Mouse (Mus musculus) bone marrow macrophage, adult 2 months (primary cell): ENCODE data around the gene Rab7. TPM values are rescaled to one million over a fixed set of nuclear protein-coding genes. Genes with fewer than 3 reads are reported as not detected.
"Not testable (repeated sequence)": the region's sequence is repeated elsewhere in the genome, so short reads cannot be mapped to it uniquely, and the experiment has no call there.

Experiments
- H3K27ac ChIP-seq: 2 replicates; pipeline ENCODE4 v1.5.1; 2012; ENCODE audit warnings: low read depth, low read length; ENCODE audit not compliant: insufficient read depth
- H3K4me1 ChIP-seq: 2 replicates; pipeline ENCODE4 v1.6.1; 2012; ENCODE audit warnings: low read length; ENCODE audit not compliant: control insufficient read depth, insufficient read depth
- H3K4me3 ChIP-seq: 2 replicates; pipeline ENCODE4 v1.5.1; 2012; ENCODE audit warnings: mild to moderate bottlenecking, low read length, moderate library complexity; ENCODE audit not compliant: insufficient read depth
- CTCF ChIP-seq: IDR thresholded peaks from 2 replicates; pipeline ENCODE4 v1.5.1; 2012; ENCODE audit warnings: low read depth, mild to moderate bottlenecking, low read length, moderate library complexity
- POLR2A ChIP-seq: IDR thresholded peaks from 2 replicates; pipeline ENCODE4 v1.6.1; 2012; ENCODE audit warnings: mild to moderate bottlenecking, low read depth, low read length, borderline replicate concordance
- polyA plus RNA-seq: library from polyadenylated mRNA; stranded (reverse); fragments of >200 nt; gene quantifications from 2 replicates; pipeline ENCODE4 v1.2.4, GENCODE M21; 2012; ENCODE audit not compliant: missing spikeins, insufficient read depth, insufficient read length

The Rab7 gene
- polyA plus RNA-seq, 1 experiment, result 475 TPM

DNA sequence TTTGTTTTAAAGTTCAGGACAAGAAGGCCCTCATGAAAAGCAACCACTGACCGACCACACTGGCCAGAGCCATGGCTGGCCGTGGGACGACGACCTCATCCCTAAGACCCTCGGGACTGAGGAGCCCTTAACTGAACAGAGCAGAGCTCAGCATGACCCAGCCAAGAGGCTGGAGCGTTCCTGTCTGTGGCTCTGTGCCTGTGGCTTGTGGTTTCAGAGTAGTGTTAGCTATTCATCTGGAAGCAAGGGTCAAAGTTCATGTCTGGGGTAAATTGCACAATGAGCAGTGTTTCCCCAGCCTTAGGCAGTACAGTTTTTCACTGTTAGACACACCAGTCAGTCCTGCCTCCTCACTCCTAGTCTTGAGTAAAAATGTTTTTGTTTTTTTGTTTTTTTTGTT lies 52.3 kb downstream of the Rab7 start:
- Histone ChIP-seq H3K4me1 (peaks cover 8% of the 10 kb centered on the region; the same call in 1 of the 2 replicates), H3K27ac (no peak overlapping the region), H3K4me3 (no peak overlapping the region)
- TF ChIP-seq CTCF, result no peak
- TF ChIP-seq POLR2A, result no peak

GRCm38 (mm10) chr6:87991886-87992285 lies 53.2 kb downstream of the Rab7 start:
- peaks cover 8% of the 10 kb centered on the region; the same call in 1 of the 2 replicates for H3K4me1 ChIP-seq
- TF ChIP-seq CTCF (no peak), POLR2A (no peak)
- H3K27ac ChIP-seq, result no peak overlapping the region

GRCm38 (mm10) chr6:87991216-87991615 lies 53.9 kb downstream of the Rab7 start:
- TF ChIP-seq POLR2A, result no peak
- TF ChIP-seq CTCF, result no peak
- Histone ChIP-seq H3K27ac (no peak overlapping the region), H3K4me3 (no peak overlapping the region), H3K4me1 (peaks cover 8% of the 10 kb centered on the region; the same call in 1 of the 2 replicates)

More at GRCm38 (mm10) chr6:87991886-87992285, 53.2 kb downstream of the Rab7 start:
- no peak overlapping the region for H3K4me3 ChIP-seq

DNA sequence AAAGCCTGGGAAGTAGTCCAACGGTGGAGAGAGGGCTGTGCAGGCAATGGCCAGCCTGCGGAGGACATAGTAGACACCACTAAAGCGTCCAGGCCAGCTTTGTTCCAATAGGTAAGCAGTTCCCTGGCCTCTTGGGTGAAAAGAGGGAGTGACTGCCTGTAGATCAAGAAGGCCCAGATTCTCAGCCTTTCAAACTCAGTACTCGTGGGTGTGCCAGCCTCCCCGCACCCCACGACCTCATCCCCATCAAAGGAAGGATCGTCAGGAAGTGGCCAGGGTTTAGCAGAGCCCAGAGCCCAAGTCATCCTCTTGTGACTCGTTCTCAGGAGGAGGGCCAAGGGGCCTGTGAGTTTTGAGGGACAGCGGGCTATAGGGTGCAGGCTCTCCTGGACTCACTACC lies 62.6 kb downstream of the Rab7 start:
- no peak overlapping the region for H3K4me3 ChIP-seq
- H3K27ac ChIP-seq, result no peak overlapping the region
- no peaks in the 10 kb centered on the region for H3K4me1 ChIP-seq
- TF ChIP-seq POLR2A, result no peak
- no peak for TF ChIP-seq CTCF

- no peak for TF ChIP-seq CTCF
- TF ChIP-seq POLR2A, result no peak
- no peak within 1 kb of the TSS for H3K27ac ChIP-seq
Observed at GRCm38 (mm10) chr6:87981547-87982256, 63.4 kb downstream of the Rab7 start, which contains the start of gene H1fx. TSS of gene H1fx (minus strand) at chr6:87981637.

GRCm38 (mm10) chr6:87981030-87981485 lies 64.0 kb downstream of the Rab7 start:
- peak overlapping the region; percentile 49 for H3K4me3 ChIP-seq
- TF ChIP-seq POLR2A (no peak), CTCF (no peak)
- H3K4me1 ChIP-seq, result no peaks in the 10 kb centered on the region
- no peak overlapping the region for H3K27ac ChIP-seq

More at GRCm38 (mm10) chr6:87981547-87982256, 63.4 kb downstream of the Rab7 start, which contains the start of gene H1fx:
- H3K4me1 ChIP-seq, result no peaks in the 10 kb centered on the region
- H3K4me3 ChIP-seq, result peak within 1 kb of the TSS; percentile 49

DNA sequence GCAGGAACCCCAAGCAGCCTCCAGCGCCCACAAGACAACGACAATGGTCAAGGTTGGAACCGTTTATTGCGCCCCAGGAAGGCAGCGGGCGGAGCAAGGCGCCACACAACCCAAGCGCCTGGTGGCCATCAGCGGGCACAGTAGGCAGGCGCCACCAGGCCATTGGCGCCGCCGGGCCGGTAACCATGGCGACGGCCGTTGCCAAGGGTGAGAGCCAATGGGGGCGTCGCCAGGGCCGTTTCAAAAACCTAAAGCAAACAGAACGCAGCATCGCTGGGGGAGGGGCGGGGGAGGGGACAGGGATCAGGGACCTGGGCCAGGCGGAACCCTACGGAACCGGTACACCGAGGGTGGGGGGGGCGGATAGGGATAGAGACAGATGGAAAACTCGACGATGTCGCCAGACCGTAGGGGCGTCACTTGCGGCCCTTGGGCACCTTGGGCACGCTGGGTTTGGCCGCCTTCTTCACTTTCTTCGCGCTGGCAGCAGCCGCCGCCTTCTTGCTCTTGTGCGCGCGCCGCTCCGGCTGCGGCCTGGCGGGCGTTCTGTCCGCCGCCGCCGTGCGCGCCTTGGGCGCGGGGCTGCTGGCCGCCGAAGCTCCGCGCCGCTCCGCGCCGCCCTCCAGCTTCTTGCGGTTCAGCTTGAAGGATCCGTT lies 64.6 kb downstream of the Rab7 start:
- TF ChIP-seq CTCF, result no peak
- no peak for TF ChIP-seq POLR2A
- Histone ChIP-seq H3K4me1 (no peaks in the 10 kb centered on the region), H3K4me3 (peak overlapping the region; percentile 49), H3K27ac (no peak overlapping the region)

DNA sequence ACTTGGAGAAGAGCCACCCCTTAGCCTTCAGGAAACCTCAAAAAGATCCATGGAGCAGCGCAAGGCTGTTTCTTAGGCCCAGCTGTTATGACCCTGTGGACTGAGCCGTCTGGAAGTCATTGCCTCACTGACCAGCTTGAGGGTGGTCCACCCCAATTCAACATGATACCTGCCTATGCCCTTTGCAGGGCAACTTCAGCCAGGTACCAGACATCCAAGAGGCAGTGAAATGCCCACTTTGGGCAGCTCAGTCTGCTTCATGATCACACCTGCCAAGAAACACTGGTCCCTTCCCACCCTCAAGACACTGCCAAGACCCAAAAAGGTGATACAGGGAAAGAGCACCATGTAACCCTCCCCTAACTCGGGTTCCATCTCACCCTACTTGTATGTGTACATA lies 65.3 kb downstream of the Rab7 start:
- Histone ChIP-seq H3K27ac (no peak overlapping the region), H3K4me1 (no peaks in the 10 kb centered on the region), H3K4me3 (no peak overlapping the region)
- TF ChIP-seq POLR2A, result no peak
- TF ChIP-seq CTCF, result no peak

DNA sequence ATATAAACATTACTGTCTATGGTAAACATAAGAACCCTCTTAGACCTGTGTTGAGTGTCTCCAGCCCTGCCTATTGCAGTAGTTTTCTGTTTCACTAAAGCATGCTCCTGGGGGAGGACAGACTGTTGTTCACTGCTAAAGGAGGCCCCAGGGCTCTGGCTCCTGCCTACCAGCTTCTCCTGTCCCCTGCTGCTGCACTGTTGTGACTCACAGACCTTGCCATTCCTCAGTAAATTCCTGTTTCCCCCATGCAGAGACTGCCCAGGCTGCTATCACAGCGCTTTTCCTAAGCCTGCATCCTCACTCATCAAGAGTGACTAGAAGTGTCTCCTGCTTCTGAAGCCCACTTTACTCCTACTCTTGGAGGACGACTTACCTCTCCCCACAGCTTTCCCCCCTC lies 75.0 kb downstream of the Rab7 start:
- no peak for TF ChIP-seq POLR2A
- TF ChIP-seq CTCF, result no peak

DNA sequence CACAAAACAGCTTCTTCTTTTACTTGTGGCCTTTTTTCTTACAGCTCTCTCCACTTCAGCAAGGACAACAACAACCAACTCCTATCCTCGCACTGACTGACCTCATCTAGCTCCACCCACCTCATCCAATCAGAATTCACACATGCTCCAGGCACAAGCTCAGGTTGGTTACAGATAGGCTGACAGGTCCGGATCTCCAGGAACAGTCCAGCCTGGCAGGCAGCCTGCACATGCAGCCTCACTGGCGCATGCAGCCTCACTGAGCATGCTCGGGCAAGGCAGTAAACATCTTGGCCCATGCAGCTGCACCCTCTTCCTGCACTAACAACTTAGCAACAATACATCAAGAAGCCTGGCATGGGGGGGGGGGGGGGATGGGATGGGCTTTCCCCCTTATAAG lies 82.6 kb downstream of the Rab7 start:
- H3K4me3 ChIP-seq, H3K27ac ChIP-seq, H3K4me1 ChIP-seq: not testable (repeated sequence)

More for the DNA sequence above, 75.0 kb downstream of the Rab7 start:
- H3K27ac ChIP-seq, result no peak overlapping the region
- H3K4me3 ChIP-seq, result no peak overlapping the region
- no peaks in the 10 kb centered on the region for H3K4me1 ChIP-seq

Other genes starting within 250 kb of the Rab7 start
- gene Rab43, start 233.1 kb downstream of the Rab7 start, polyA plus RNA-seq, result 78.0 and 91.8 TPM in 2 replicates
- gene Gm45140, start 209.5 kb downstream of the Rab7 start, polyA plus RNA-seq, result 7.9 and 10.0 TPM in 2 replicates
- gene Isy1, start 206.5 kb downstream of the Rab7 start, polyA plus RNA-seq, result 38.3 and 44.8 TPM in 2 replicates
- 169 and 174 TPM in 2 replicates for gene Cnbp, start 194.2 kb downstream of the Rab7 start, polyA plus RNA-seq
- gene Copg1, start 157.5 kb downstream of the Rab7 start, polyA plus RNA-seq, result 49.5 and 51.7 TPM in 2 replicates
- 20.0 and 21.2 TPM in 2 replicates for gene Hmces, start 131.3 kb downstream of the Rab7 start, polyA plus RNA-seq
- gene H1fx, start 63.6 kb downstream of the Rab7 start, polyA plus RNA-seq, result 0.91 and 1.1 TPM in 2 replicates
- 148 and 185 TPM in 2 replicates for gene Rpn1, start 39.2 kb upstream of the Rab7 start, polyA plus RNA-seq
- 0.33 TPM in 1 of 2 replicates, not detected in the other for gene Gata2, start 148.6 kb upstream of the Rab7 start, polyA plus RNA-seq
- gene Dnajb8, start 177.0 kb upstream of the Rab7 start, polyA plus RNA-seq, result not detected in 2 replicates